Mouse (Mus musculus) CD4-positive naive resting alpha-beta T cell, adult 57 days (primary cell): Measurements from ENCODE around the gene Gm10406. TPM values are rescaled to one million over a fixed set of nuclear protein-coding genes. Genes with fewer than 3 reads are reported as not detected.

Experiments
- total RNA-seq: library from RNA; stranded (reverse); gene quantifications from one replicate; pipeline ENCODE4 v1.2.4, GENCODE M21; 2023

Gm10406 gene
- not detected for total RNA-seq

GRCm38 (mm10) chr14:7026781-7027749 lies at the start of gene Gm10406:
Gene Gm10406 (minus strand): TSS chr14:7027449.

GRCm38 (mm10) chr14:7044870-7045269 lies 17.6 kb upstream of the Gm10406 start, which contains the start of gene Gm3685:
Gene Gm3685 (minus strand): TSS chr14:7044970.

GRCm38 (mm10) chr14:6973718-6974117 lies 53.5 kb downstream of the Gm10406 start, which contains the start of gene Gm6356:
Gene Gm6356 (minus strand): TSS chr14:6973818.

Other genes starting within 250 kb of the Gm10406 start
- gene Gm3642, start 187.1 kb downstream of the Gm10406 start, total RNA-seq, result not detected
- not detected for gene Gm3667, start 137.5 kb downstream of the Gm10406 start, total RNA-seq
- gene Gm6356, start 53.6 kb downstream of the Gm10406 start, total RNA-seq, result not detected
- not detected for gene Gm3685, start 17.5 kb upstream of the Gm10406 start, total RNA-seq
- gene Gm3696, start 73.2 kb upstream of the Gm10406 start, total RNA-seq, result not detected
- not detected for gene Gm6676, start 98.0 kb upstream of the Gm10406 start, total RNA-seq
- not detected for gene Gm3512, start 147.1 kb upstream of the Gm10406 start, total RNA-seq
- gene Gm16434, start 167.1 kb upstream of the Gm10406 start, total RNA-seq, result not detected
- not detected for gene Gm3727, start 237.3 kb upstream of the Gm10406 start, total RNA-seq